Mouse (Mus musculus): ENCODE measurements around the gene Fam183b. TPM values are rescaled to one million over a fixed set of nuclear protein-coding genes. Genes with fewer than 3 reads are reported as not detected.
"Not testable (repeated sequence)": the region's sequence is repeated elsewhere in the genome, so short reads cannot be mapped to it uniquely, and the experiment has no call there.

Fam183b gene
- total and polyA plus RNA-seq, 3 experiments: 2.2 to 2.7 TPM; not detected in 1

DNA sequence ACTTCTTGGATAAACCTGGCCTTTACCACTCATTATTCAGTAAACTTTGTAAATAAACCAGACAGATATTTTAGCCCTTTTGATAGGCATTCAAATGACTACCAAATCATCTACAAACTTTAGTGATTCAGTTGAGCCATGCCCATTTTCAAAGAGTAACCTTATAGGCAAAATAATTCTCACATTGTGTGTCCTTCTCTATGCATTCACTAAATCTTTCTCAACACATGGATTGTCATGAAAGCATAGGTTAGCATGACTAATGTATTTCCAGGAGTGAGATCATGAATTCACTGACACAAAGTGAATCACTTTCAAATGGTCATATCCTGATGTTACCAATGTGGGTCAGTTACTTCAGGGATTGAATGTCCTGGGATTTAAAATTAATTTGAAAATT is 28.9 kb downstream of the Fam183b start, which contains the start of gene Olfr315:
Olfr315 (plus strand) TSS at position 301 of the 400 bp plus-strand sequence.
- DNase-seq: no peak

- no peak for DNase-seq
Measured at GRCm38 (mm10) chr11:58752434-58752833, 49.3 kb downstream of the Fam183b start, which contains the start of gene Olfr316. Gene Olfr316, plus strand, starts transcription at chr11:58752734.

GRCm38 (mm10) chr11:58751096-58751495 is 50.7 kb downstream of the Fam183b start:
- not testable (repeated sequence) for DNase-seq

Other genes with a start within 250 kb of the Fam183b start
- gene Olfr328, start 246.3 kb downstream of the Fam183b start, total RNA-seq (2021): under 1 TPM in 1 of 2 experiments, not detected in 1; 0.24 TPM
- gene Olfr328, start 246.3 kb downstream of the Fam183b start, polyA plus RNA-seq (2012; rRNA removed): not detected in 2 replicates
- not detected for gene Olfr224, start 231.4 kb downstream of the Fam183b start, total RNA-seq (2021)
- gene Olfr224, start 231.4 kb downstream of the Fam183b start, polyA plus RNA-seq (2012; rRNA removed): not detected in 2 replicates
- not detected for gene Olfr325, start 224.2 kb downstream of the Fam183b start, total RNA-seq (2021)
- gene Olfr325, start 224.2 kb downstream of the Fam183b start, polyA plus RNA-seq (2012; rRNA removed): not detected in 2 replicates
- not detected for gene Olfr324, start 206.8 kb downstream of the Fam183b start, total RNA-seq (2021)
- gene Olfr324, start 206.8 kb downstream of the Fam183b start, polyA plus RNA-seq (2012; rRNA removed): not detected in 2 replicates
- not detected for gene 2210407C18Rik, start 185.9 kb downstream of the Fam183b start, total RNA-seq (2021)
- 0.17 TPM in 1 of 2 replicates, not detected in the other for gene 2210407C18Rik, start 185.9 kb downstream of the Fam183b start, polyA plus RNA-seq (2012; rRNA removed)
- not detected for gene Olfr323, start 171.5 kb downstream of the Fam183b start, total RNA-seq (2021)
- gene Olfr323, start 171.5 kb downstream of the Fam183b start, polyA plus RNA-seq (2012; rRNA removed): not detected in 2 replicates
- not detected for gene Trim58, start 161.5 kb downstream of the Fam183b start, total RNA-seq (2021)
- not detected in 2 replicates for gene Trim58, start 161.5 kb downstream of the Fam183b start, polyA plus RNA-seq (2012; rRNA removed)
- gene Olfr322, start 143.2 kb downstream of the Fam183b start, total RNA-seq (2021): not detected
- gene Olfr322, start 143.2 kb downstream of the Fam183b start, polyA plus RNA-seq (2012; rRNA removed): not detected in 2 replicates
- gene Olfr320, start 120.9 kb downstream of the Fam183b start, total RNA-seq (2021): not detected
- not detected in 2 replicates for gene Olfr320, start 120.9 kb downstream of the Fam183b start, polyA plus RNA-seq (2012; rRNA removed)
- not detected for gene Olfr319, start 102.8 kb downstream of the Fam183b start, total RNA-seq (2021)
- not detected in 2 replicates for gene Olfr319, start 102.8 kb downstream of the Fam183b start, polyA plus RNA-seq (2012; rRNA removed)
- not detected for gene Olfr318, start 77.9 kb downstream of the Fam183b start, total RNA-seq (2021)
- not detected in 2 replicates for gene Olfr318, start 77.9 kb downstream of the Fam183b start, polyA plus RNA-seq (2012; rRNA removed)
- gene Olfr317, start 62.7 kb downstream of the Fam183b start, total RNA-seq (2021): not detected
- not detected in 2 replicates for gene Olfr317, start 62.7 kb downstream of the Fam183b start, polyA plus RNA-seq (2012; rRNA removed)
- not detected for gene Olfr316, start 49.2 kb downstream of the Fam183b start, total RNA-seq (2021)
- not detected in 2 replicates for gene Olfr316, start 49.2 kb downstream of the Fam183b start, polyA plus RNA-seq (2012; rRNA removed)
- not detected for gene Olfr315, start 28.8 kb downstream of the Fam183b start, total RNA-seq (2021)
- gene Olfr315, start 28.8 kb downstream of the Fam183b start, polyA plus RNA-seq (2012; rRNA removed): not detected in 2 replicates
- not detected for gene Olfr314, start 19.0 kb downstream of the Fam183b start, total RNA-seq (2021)
- gene Olfr314, start 19.0 kb downstream of the Fam183b start, polyA plus RNA-seq (2012; rRNA removed): not detected in 2 replicates
- gene Olfr313, start 13.0 kb upstream of the Fam183b start, total RNA-seq (2021): not detected
- gene Olfr313, start 13.0 kb upstream of the Fam183b start, polyA plus RNA-seq (2012; rRNA removed): not detected in 2 replicates
- gene Olfr312, start 27.3 kb upstream of the Fam183b start, total RNA-seq (2021): not detected
- not detected in 2 replicates for gene Olfr312, start 27.3 kb upstream of the Fam183b start, polyA plus RNA-seq (2012; rRNA removed)
- not detected for gene Olfr311, start 37.3 kb upstream of the Fam183b start, total RNA-seq (2021)
- gene Olfr311, start 37.3 kb upstream of the Fam183b start, polyA plus RNA-seq (2012; rRNA removed): not detected in 2 replicates
- gene Gm12258, start 45.2 kb upstream of the Fam183b start, total RNA-seq (2021): 1 to 10 TPM; 4.6 to 5.0 TPM
- gene Gm12258, start 45.2 kb upstream of the Fam183b start, polyA plus RNA-seq (2012; rRNA removed): 0.73 and 1.3 TPM in 2 replicates
- 1 to 10 TPM; 3.9 to 7.2 TPM for gene 2810021J22Rik, start 65.3 kb upstream of the Fam183b start, total RNA-seq (2021)
- gene 2810021J22Rik, start 65.3 kb upstream of the Fam183b start, polyA plus RNA-seq (2012; rRNA removed): 1.7 and 1.8 TPM in 2 replicates
- gene Zfp39, start 102.3 kb upstream of the Fam183b start, total RNA-seq (2021): 1 to 10 TPM; 3.5 to 5.0 TPM
- gene Zfp39, start 102.3 kb upstream of the Fam183b start, polyA plus RNA-seq (2012; rRNA removed): 0.15 and 0.33 TPM in 2 replicates
- under 1 TPM in 1 of 2 experiments, not detected in 1; 0.09 TPM for gene Btnl10, start 115.9 kb upstream of the Fam183b start, total RNA-seq (2021)
- not detected in 2 replicates for gene Btnl10, start 115.9 kb upstream of the Fam183b start, polyA plus RNA-seq (2012; rRNA removed)
- gene Rnf187, start 137.0 kb upstream of the Fam183b start, total RNA-seq (2021): 100 to 1,000 TPM; 143 to 198 TPM
- 545 and 648 TPM in 2 replicates for gene Rnf187, start 137.0 kb upstream of the Fam183b start, polyA plus RNA-seq (2012; rRNA removed)
- gene Hist3h2ba, start 147.0 kb upstream of the Fam183b start, total RNA-seq (2021): 1 to 10 TPM; 2.5 to 8.2 TPM
- gene Hist3h2ba, start 147.0 kb upstream of the Fam183b start, polyA plus RNA-seq (2012; rRNA removed): 5.1 and 9.1 TPM in 2 replicates
- gene Hist3h2a, start 152.7 kb upstream of the Fam183b start, total RNA-seq (2021): 10 to 100 TPM; 13.5 to 26.3 TPM
- gene Hist3h2a, start 152.7 kb upstream of the Fam183b start, polyA plus RNA-seq (2012; rRNA removed): 15.4 and 19.1 TPM in 2 replicates
- under 1 TPM; 0.17 TPM for gene Trim17, start 152.7 kb upstream of the Fam183b start, total RNA-seq (2021)
- 0.18 and 0.36 TPM in 2 replicates for gene Trim17, start 152.7 kb upstream of the Fam183b start, polyA plus RNA-seq (2012; rRNA removed)
- 10 to 100 TPM; 21.3 to 23.4 TPM for gene Trim11, start 176.1 kb upstream of the Fam183b start, total RNA-seq (2021)
- 45.2 and 45.7 TPM in 2 replicates for gene Trim11, start 176.1 kb upstream of the Fam183b start, polyA plus RNA-seq (2012; rRNA removed)

Data from adrenal gland, adult 2 months (tissue).